Mouse (Mus musculus): ENCODE results near the gene Rbfox1.

Gene Rbfox1

GRCm38 (mm10) chr16:6264557-6264956 is 379.4 kb downstream of the Rbfox1 start:
- DNase-seq, result no peak

DNA sequence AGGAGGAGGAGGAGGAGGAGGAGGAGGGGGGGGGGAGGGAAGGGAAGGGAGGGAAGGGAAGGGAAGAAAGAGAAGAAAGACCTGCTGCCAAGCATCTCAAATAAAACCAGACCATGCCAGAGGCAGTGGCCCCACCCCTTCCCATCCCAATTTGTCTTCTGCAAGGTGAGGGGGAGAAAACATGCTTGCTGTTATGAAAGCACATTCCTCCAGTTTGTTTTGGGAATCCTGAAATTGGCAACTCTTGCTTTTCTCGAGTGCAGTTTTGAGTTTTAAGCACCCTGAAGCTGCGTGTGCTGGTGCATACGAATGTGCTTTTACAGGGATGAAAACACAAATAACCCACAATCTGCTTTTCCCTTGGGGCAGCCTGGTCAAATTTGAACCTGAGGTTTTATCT is 380.5 kb downstream of the Rbfox1 start:
- no peak for DNase-seq

DNA sequence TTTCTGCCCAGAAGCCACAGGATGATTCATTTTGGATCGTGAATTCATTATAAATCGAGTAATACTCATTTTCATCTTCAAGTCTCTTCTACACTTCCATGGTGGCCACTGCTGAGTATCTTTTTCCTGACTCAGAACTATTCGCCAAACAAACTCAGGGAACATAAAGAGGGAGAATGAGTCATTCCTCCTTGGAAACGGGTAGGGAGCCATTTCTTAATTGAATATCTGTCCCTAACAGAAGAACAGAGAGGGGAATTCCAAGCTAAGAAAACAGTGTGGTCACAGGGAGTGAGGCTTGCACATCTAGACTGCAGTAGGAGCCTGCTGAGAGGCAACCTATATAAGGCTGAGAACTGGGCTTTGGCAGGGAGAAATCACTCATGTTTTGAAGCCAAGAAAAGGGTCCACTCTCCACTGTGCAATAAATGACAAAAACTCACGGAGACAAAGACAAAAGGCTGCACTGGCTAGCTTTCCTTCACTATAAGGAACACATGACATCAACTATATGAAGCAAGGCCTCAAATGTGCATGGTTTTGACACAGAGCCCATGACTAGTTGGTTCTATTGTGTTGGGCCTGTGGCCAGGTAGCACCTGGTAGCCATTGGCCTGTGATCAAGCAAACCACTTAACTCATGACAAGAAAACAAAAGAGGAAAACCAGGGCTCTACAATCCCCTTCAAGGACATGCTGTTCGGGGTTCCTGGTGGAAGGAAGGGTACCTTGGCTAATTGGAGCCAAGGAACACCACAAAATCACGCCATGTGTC is 386.6 kb downstream of the Rbfox1 start:
- DNase-seq, result no peak

DNA sequence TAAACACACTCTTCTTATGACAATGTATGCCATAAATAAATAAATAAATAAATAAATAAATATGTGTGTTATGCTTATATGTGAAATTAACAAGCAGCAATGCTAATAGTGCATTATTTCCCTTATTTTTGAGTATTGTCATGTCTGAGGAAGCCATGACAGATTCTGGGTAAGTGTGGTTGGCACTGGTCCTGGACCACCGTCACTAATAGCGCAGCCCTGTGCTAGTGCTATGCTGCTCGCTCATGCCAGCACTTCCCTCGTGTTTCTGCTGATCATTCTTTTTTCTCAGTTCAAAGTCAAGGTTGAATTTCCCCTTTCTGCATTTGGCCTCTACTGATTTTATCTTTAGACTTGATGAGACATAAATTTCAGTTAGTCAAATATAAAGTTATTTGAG is 398.3 kb downstream of the Rbfox1 start:
- DNase-seq, result no peak

DNA sequence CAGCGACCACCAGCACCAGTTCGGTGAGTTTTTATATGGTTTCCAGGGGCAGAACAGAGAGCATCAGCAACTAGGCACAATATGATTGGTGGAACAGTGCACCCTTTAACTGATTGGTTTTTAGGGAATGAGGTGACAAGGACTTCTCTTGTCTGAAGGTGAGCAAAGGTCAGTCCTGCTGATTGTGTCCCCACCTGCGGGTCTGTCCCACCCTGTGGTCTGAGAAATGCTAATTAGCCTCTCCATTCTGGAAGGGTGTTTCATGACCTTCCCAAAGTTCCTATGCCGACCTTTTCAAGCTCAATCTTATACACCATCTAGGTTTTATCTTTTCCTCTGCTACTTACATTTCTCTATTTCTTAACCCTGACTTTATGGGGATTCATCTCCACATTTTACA is 399.2 kb downstream of the Rbfox1 start:
- DNase-seq, result no peak

DNA sequence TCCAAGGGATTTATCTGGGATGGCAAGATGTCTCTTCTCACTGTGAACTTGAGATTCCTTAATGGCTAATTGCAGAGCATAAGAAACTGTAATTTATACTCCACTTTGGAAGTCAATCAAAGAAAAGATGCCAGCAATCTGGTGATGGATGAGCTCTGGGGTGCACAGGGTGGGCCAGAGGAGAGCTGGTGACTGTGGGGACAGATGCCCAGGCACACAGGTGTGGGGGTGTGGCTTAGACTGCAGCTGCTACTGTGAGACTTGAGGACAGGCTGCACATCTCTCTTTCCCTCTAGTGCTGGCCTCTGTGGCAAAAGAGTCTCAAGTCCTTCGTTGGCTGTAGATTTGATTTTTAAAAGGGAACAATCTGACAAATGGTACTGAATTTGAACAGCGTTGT is 402.5 kb downstream of the Rbfox1 start:
- DNase-seq, result no peak

DNA sequence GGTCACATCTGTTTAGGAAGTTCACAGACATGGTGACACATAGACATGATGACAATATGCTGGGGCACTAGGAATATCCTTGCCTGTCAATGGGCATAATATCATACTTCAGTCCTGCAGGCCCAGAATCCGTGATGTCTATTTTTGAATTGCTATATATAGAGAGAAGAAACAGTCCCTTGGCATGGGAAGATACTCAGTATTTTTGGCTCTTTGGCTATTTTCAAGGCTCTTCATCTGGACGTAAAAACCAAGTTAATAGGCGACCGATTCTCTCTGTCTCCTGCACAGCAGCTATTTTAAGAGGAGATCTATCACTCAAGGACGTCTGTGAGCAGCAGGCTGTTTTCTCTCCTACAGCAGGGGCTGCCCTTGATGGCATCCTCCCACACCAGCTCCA is 415.0 kb downstream of the Rbfox1 start:
- DNase-seq, result no peak

GRCm38 (mm10) chr16:6303082-6303481 is 417.9 kb downstream of the Rbfox1 start:
- no peak for DNase-seq

GRCm38 (mm10) chr16:6309940-6310339 is 424.8 kb downstream of the Rbfox1 start:
- no peak for DNase-seq

DNA sequence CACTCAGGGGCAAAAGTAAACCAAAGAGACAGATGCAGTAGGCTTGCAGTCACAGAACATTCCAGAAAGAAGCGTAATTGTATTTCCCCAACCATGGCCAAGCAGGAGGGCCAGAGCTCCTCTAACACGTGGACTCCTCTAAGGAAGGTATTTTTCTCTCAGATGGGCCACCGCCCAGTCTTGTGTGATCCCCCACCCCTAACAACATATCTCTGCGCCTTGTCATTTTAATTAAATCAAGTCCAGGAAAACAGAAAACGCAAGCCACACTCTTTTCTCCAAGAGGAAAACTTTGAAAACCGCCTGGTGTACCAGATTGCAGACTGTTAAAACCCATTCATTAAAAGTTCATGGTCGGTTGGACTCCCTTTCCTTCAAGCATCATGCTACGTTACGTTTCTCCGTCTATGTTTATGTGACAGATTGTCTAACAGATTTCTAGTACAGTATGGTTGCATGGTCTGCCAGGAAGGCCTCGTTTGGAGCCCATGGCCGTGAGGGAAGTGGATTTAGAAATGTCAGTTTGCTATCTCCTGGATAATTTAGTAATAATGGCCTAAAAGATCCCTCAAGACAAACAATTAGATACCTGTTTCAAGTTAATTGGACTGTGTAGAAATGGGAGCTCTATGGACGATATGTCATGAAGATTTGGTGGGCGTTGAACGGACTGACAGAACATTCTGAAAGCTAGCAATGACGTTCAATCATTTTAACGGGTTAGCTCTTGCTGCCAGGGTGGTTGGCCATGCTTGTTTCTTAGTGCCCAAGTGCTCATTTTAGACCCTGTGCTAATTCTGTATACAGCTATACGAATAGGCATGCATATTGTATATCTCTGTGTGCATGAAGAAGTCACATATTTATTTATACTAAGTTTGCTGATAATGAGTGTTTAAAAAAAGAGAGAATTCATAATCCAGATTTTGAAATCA is 425.9 kb downstream of the Rbfox1 start:
- DNase-seq, result no peak

- DNase-seq, result no peak
Measured at GRCm38 (mm10) chr16:6313689-6314088, 428.5 kb downstream of the Rbfox1 start.

GRCm38 (mm10) chr16:6324832-6325231 is 439.7 kb downstream of the Rbfox1 start:
- no peak for DNase-seq

- DNase-seq, result no peak
Measured at GRCm38 (mm10) chr16:6331400-6331939, 446.3 kb downstream of the Rbfox1 start.

DNA sequence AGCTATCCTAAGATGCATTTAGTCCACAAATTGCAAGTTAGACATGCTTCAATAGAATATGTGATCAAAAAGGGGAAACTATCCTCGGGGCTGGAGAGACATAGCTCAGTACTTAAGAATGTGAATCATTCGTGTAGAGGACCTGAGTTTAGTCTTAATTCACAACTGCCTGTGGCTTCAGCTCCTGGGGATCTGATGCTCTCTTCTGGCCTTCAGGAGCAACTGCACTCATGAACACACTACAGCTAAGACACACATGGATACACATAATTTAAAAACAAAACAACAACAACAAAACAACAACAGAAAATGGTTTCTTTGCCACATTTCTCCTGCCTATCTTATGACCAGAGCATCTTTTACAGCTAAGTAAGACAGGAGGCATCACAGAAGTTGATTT is 448.1 kb downstream of the Rbfox1 start:
- DNase-seq, result no peak

- no peak for DNase-seq
Measured at GRCm38 (mm10) chr16:6348103-6348502, 462.9 kb downstream of the Rbfox1 start.

DNA sequence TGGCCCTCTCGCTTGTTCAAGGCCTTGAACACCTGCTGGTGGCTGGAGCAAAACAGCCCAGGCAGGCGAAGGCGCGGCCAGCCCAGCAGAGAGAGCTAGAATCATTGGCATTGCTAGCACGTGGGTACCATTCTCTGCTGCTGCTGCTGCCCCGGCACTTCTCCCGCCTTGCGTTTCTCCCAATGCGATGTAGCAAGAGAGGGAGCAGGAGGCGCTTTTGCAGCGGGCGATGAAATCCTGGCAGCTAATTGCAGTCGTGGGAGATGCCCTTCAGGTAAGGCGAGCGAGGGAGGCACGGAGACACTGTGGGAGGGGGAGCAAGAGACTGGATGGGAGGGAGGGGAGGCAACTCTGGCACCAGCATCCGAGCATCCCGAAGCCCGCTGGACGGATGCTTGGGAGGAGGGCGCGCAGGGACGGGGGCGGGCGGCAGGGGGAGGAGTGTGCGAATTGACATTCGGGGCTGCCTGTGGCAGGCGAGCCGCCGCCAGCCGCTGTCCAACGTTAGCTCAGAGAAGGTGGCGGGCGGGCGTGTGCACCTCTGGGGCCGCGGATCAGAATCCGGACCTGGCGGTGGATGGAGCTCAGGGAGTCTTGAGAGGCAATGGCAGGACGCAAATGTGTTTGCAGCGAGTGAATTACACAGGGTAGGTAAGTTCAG is 463.6 kb downstream of the Rbfox1 start:
- DNase-seq, result no peak

DNA sequence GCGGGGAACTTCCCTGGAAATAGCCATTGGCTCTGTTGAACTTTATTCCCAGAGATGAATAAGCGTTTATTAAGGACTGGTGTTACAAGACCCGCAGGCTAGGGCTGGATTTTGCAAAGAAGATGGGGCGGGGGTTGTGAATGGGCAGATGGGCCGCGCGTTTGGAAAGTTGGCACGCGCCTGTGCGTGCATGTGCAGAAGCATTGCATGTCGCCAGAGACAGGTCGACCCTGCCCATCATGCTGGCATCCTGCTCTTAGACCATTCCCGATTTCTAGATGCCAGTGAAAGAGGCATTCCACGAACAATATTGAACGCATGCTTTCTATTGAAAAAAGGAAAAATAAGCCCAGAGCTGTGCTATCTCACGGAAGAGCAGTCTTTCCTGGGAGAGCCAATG is 464.2 kb downstream of the Rbfox1 start:
- no peak for DNase-seq

DNA sequence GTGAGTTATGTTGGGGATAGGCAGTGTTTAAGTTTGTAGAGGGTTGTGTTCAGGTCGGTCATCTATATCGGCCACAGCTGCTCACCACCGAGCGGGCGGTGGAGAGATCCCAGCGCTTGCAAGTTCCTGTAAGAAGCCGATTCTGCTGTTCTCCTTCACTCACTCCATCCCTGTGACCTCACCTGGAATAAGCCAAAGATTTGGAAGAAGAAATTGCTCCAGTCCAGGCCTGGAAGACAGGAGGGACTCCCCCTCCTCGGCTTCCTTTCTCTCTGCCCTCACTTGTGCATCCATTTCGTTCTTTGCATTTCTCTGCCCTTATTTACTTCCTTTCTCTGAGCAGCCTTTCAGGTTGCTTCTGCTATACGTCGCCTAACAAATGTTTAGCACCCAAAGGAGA is 465.1 kb downstream of the Rbfox1 start:
- DNase-seq, result no peak

DNA sequence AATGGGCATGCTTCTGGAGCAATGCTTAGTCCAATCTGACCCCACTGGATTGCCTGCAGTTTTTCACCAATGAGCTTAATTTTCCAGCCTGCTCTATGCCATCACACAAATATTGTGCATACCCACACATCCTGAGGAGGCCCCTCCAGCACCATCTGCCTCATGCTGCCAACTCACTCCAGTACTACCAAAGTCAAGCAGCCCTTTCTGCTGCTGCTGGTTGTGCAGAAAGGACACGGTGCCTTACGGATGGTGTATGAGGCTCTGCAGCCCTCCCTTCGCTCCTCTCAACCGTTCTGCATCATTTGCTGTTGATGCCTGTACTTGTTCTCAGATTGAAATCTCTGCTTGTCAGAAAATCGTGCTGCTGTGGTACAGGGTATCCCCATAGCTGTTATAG is 468.0 kb downstream of the Rbfox1 start:
- DNase-seq, result no peak

DNA sequence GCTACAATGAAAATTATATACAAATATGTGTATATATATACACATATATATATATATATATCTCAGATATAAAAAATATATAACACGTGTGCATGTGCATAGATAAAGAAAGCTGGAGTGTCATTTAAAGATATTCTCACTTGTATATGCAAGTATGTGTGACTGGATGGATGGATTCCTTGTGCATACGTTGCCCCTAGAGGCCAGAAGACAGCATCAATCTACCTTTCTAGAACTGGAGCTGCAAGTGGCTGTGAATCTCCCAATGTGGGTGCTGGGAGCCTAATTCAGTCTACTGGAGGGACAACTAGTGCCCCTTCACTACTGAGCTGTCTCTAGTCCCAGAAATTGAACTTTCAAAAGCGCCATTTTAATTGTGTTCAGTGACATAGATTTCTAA is 471.8 kb downstream of the Rbfox1 start:
- DNase-seq, result no peak

- no peak for DNase-seq
Measured at GRCm38 (mm10) chr16:6365793-6366192, 480.6 kb downstream of the Rbfox1 start.

- DNase-seq, result no peak
Measured at GRCm38 (mm10) chr16:6366649-6367048, 481.5 kb downstream of the Rbfox1 start.

GRCm38 (mm10) chr16:6380924-6381323 is 495.8 kb downstream of the Rbfox1 start:
- no peak for DNase-seq

Data from thymus, postnatal 25 days (tissue).